Mouse (Mus musculus) CH12.LX (cell line): ENCODE measurements around the gene Lgals9. TPM values are rescaled to one million over a fixed set of nuclear protein-coding genes. Genes with fewer than 3 reads are reported as not detected.
A peak's percentile ranks its signal among the peaks of the same experiment; 100 is the strongest.

Source experiments
- DNase-seq: peaks from one replicate; pipeline ENCODE4 v3.0.0-alpha.2; 2013; ENCODE audit errors: extremely low read depth
- H3K27ac ChIP-seq: 2 replicates; pipeline ENCODE4 v1.5.1; 2012; ENCODE audit warnings: low read depth, mild to moderate bottlenecking, control low read depth, moderate library complexity; ENCODE audit not compliant: insufficient read depth
- H3K27me3 ChIP-seq: replicated peaks from 2 replicates; pipeline ENCODE3; 2012; ENCODE audit warnings: inconsistent platforms
- H3K36me3 ChIP-seq, 2 experiments: replicated peaks in 1 of 2; 2 replicates each; pipeline versions ENCODE3 to v1.6.1; 2012; ENCODE audit warnings: inconsistent platforms in 1 of 2, low read length in 1 of 2, mild to moderate bottlenecking in 1 of 2, mixed read lengths in 1 of 2, moderate library complexity in 1 of 2; ENCODE audit not compliant: control insufficient read depth in 1 of 2, insufficient read depth in 1 of 2
- H3K4me1 ChIP-seq, 2 experiments: 2 replicates each; pipeline ENCODE4 v1.6.1; 2012; ENCODE audit warnings: inconsistent platforms in 1 of 2, moderate library complexity in 1 of 2; ENCODE audit not compliant: insufficient read depth in 2 of 2, control insufficient read depth in 1 of 2
- H3K4me2 ChIP-seq: 2 replicates; pipeline ENCODE4 v1.6.1; 2012; ENCODE audit warnings: low read depth, mild to moderate bottlenecking, control low read depth; ENCODE audit not compliant: poor library complexity, insufficient read depth, severe bottlenecking
- H3K4me3 ChIP-seq, 3 experiments: fragments of 150-350 bp in 1 of 3; sonication (generic) in 1 of 3; replicated peaks in 1 of 3; 2 replicates each; pipeline versions ENCODE3 to v1.5.1; 2011 to 2012; ENCODE audit warnings: low read depth in 2 of 3, low read length in 2 of 3, mild to moderate bottlenecking in 2 of 3, moderate library complexity in 2 of 3, control low read depth in 1 of 3, improper control_type of control experiment in 1 of 3, inconsistent platforms in 1 of 3, mixed read lengths in 1 of 3; ENCODE audit not compliant: poor library complexity in 1 of 3
- H3K79me2 ChIP-seq: replicated peaks from 2 replicates; pipeline ENCODE4 v1.6.1; 2012; ENCODE audit warnings: mild to moderate bottlenecking, moderate library complexity; ENCODE audit not compliant: control insufficient read depth, poor library complexity, insufficient read depth, severe bottlenecking; ENCODE audit errors: extremely low read depth
- H3K9ac ChIP-seq: 2 replicates; pipeline ENCODE4 v1.6.1; 2012; ENCODE audit warnings: low read depth, mild to moderate bottlenecking, control low read depth, moderate library complexity; ENCODE audit not compliant: insufficient read depth
- H3K9me3 ChIP-seq: replicated peaks from 2 replicates; pipeline ENCODE3; 2012; ENCODE audit warnings: low read length, inconsistent platforms, mixed read lengths
- BHLHE40 ChIP-seq: IDR thresholded peaks from 2 replicates; pipeline ENCODE4 v1.6.1; 2011; ENCODE audit warnings: mild to moderate bottlenecking, low read depth, low read length, improper control_type of control experiment
- CHD1 ChIP-seq: IDR thresholded peaks from 2 replicates; pipeline ENCODE4 v1.6.1; 2012; ENCODE audit warnings: low read depth, low read length, improper control_type of control experiment, inconsistent platforms
- CHD2 ChIP-seq: IDR thresholded peaks from 2 replicates; pipeline ENCODE4 v1.6.1; 2011; ENCODE audit warnings: low read length, improper control_type of control experiment
- CTCF ChIP-seq, 2 experiments: IDR thresholded peaks in 1 of 2; conservative IDR thresholded peaks in 1 of 2; 2 replicates each; pipeline ENCODE4 v1.5.1; 2011 to 2012; ENCODE audit warnings: low read depth in 2 of 2, low read length in 2 of 2, improper control_type of control experiment in 1 of 2, inconsistent platforms in 1 of 2, mild to moderate bottlenecking in 1 of 2, moderate library complexity in 1 of 2
- E2F4 ChIP-seq: IDR thresholded peaks from 2 replicates; pipeline ENCODE4 v1.6.1; 2011; ENCODE audit warnings: low read depth, low read length, improper control_type of control experiment; ENCODE audit not compliant: insufficient replicate concordance
- ELF1 ChIP-seq: IDR thresholded peaks from 2 replicates; pipeline ENCODE4 v1.6.1; 2014; ENCODE audit warnings: low read depth, mild to moderate bottlenecking, inconsistent platforms, low read length, improper control_type of control experiment
- EP300 ChIP-seq: IDR thresholded peaks from 2 replicates; pipeline ENCODE4 v1.6.1; 2011; ENCODE audit warnings: low read length, improper control_type of control experiment
- ETS1 ChIP-seq: conservative IDR thresholded peaks from 2 replicates; pipeline ENCODE4 v1.6.1; 2012; ENCODE audit warnings: low read depth, mild to moderate bottlenecking, inconsistent platforms, low read length, improper control_type of control experiment, moderate library complexity
- GABPA ChIP-seq: IDR thresholded peaks from 2 replicates; pipeline ENCODE4 v1.6.1; 2012; ENCODE audit warnings: low read depth, low read length, improper control_type of control experiment, inconsistent platforms; ENCODE audit not compliant: insufficient replicate concordance
- HCFC1 ChIP-seq: IDR thresholded peaks from 2 replicates; pipeline ENCODE4 v1.6.1; 2012; ENCODE audit warnings: low read depth, mild to moderate bottlenecking, inconsistent platforms, low read length, improper control_type of control experiment
- IRF4 ChIP-seq: IDR thresholded peaks from 2 replicates; pipeline ENCODE4 v1.6.1; 2014; ENCODE audit warnings: low read depth, mild to moderate bottlenecking, inconsistent platforms, low read length, improper control_type of control experiment
- JUN ChIP-seq: IDR thresholded peaks from 2 replicates; pipeline ENCODE4 v1.6.1; 2011; ENCODE audit warnings: low read depth, mild to moderate bottlenecking, low read length, improper control_type of control experiment, moderate library complexity; ENCODE audit not compliant: insufficient read depth
- JUND ChIP-seq: conservative IDR thresholded peaks from 2 replicates; pipeline ENCODE4 v1.6.1; 2011; ENCODE audit warnings: low read depth, low read length, improper control_type of control experiment
- KAT2A ChIP-seq: IDR thresholded peaks from 2 replicates; pipeline ENCODE4 v1.6.1; 2012; ENCODE audit warnings: low read length, improper control_type of control experiment, inconsistent platforms; ENCODE audit not compliant: insufficient replicate concordance
- MAFK ChIP-seq: IDR thresholded peaks from 2 replicates; pipeline ENCODE4 v1.6.1; 2011; ENCODE audit warnings: low read length, improper control_type of control experiment; ENCODE audit not compliant: insufficient replicate concordance
- MAX ChIP-seq: IDR thresholded peaks from 2 replicates; pipeline ENCODE4 v1.6.1; 2011; ENCODE audit warnings: low read length, improper control_type of control experiment
- MAZ ChIP-seq: IDR thresholded peaks from 2 replicates; pipeline ENCODE4 v1.6.1; 2012; ENCODE audit warnings: low read depth, mild to moderate bottlenecking, inconsistent platforms, low read length, improper control_type of control experiment, moderate library complexity
- MEF2A ChIP-seq: IDR thresholded peaks from 2 replicates; pipeline ENCODE4 v1.6.1; 2014; ENCODE audit warnings: low read depth, mild to moderate bottlenecking, inconsistent platforms, low read length, improper control_type of control experiment, borderline replicate concordance
- MXI1 ChIP-seq: IDR thresholded peaks from 2 replicates; pipeline ENCODE4 v1.6.1; 2011; ENCODE audit warnings: mild to moderate bottlenecking, low read depth, low read length, improper control_type of control experiment
- MYC ChIP-seq: IDR thresholded peaks from 2 replicates; pipeline ENCODE4 v1.6.1; 2011; ENCODE audit warnings: low read depth, mild to moderate bottlenecking, improper control_type of control experiment, low read length
- NELFE ChIP-seq: IDR thresholded peaks from 2 replicates; pipeline ENCODE4 v1.6.1; 2011; ENCODE audit warnings: low read depth, low read length, improper control_type of control experiment
- NRF1 ChIP-seq: IDR thresholded peaks from 2 replicates; pipeline ENCODE4 v1.6.1; 2014; ENCODE audit warnings: low read depth, mild to moderate bottlenecking, inconsistent platforms, low read length, improper control_type of control experiment, moderate library complexity
- PAX5 ChIP-seq: IDR thresholded peaks from 2 replicates; pipeline ENCODE4 v1.6.1; 2012; ENCODE audit warnings: low read length, inconsistent platforms, mixed read lengths
- POLR2A ChIP-seq: IDR thresholded peaks from 2 replicates; pipeline ENCODE4 v1.6.1; 2011; ENCODE audit warnings: low read depth, mild to moderate bottlenecking, improper control_type of control experiment, low read length
- POLR2AphosphoS2 ChIP-seq: IDR thresholded peaks from 2 replicates; pipeline ENCODE4 v1.6.1; 2011; ENCODE audit warnings: low read depth, low read length, improper control_type of control experiment
- RAD21 ChIP-seq: IDR thresholded peaks from 2 replicates; pipeline ENCODE4 v1.6.1; 2011; ENCODE audit warnings: low read depth, mild to moderate bottlenecking, low read length, improper control_type of control experiment, moderate library complexity
- RCOR1 ChIP-seq: conservative IDR thresholded peaks from 2 replicates; pipeline ENCODE4 v1.6.1; 2012; ENCODE audit warnings: low read depth, mild to moderate bottlenecking, inconsistent platforms, low read length, improper control_type of control experiment
- SIN3A ChIP-seq: IDR thresholded peaks from 2 replicates; pipeline ENCODE4 v1.6.1; 2012; ENCODE audit warnings: low read length, improper control_type of control experiment, inconsistent platforms
- SMC3 ChIP-seq: IDR thresholded peaks from 2 replicates; pipeline ENCODE4 v1.6.1; 2011; ENCODE audit warnings: low read depth, low read length, improper control_type of control experiment
- TBP ChIP-seq: conservative IDR thresholded peaks from 2 replicates; pipeline ENCODE4 v1.6.1; 2011; ENCODE audit warnings: low read depth, low read length, improper control_type of control experiment
- TCF12 ChIP-seq: IDR thresholded peaks from 2 replicates; pipeline ENCODE4 v1.6.1; 2014; ENCODE audit warnings: low read depth, mild to moderate bottlenecking, inconsistent platforms, low read length, improper control_type of control experiment
- UBTF ChIP-seq: IDR thresholded peaks from 2 replicates; pipeline ENCODE4 v1.6.1; 2012; ENCODE audit warnings: low read depth, mild to moderate bottlenecking, inconsistent platforms, low read length, improper control_type of control experiment, moderate library complexity
- USF1 ChIP-seq: IDR thresholded peaks from 2 replicates; pipeline ENCODE4 v1.6.1; 2014; ENCODE audit warnings: low read depth, mild to moderate bottlenecking, inconsistent platforms, low read length, improper control_type of control experiment
- USF2 ChIP-seq: conservative IDR thresholded peaks from 2 replicates; pipeline ENCODE4 v1.6.1; 2011; ENCODE audit warnings: low read depth, low read length, improper control_type of control experiment
- ZC3H11A ChIP-seq: IDR thresholded peaks from 2 replicates; pipeline ENCODE4 v1.6.1; 2012; ENCODE audit warnings: low read depth, mild to moderate bottlenecking, inconsistent platforms, low read length, improper control_type of control experiment
- ZKSCAN1 ChIP-seq: IDR thresholded peaks from 2 replicates; pipeline ENCODE4 v1.6.1; 2012; ENCODE audit warnings: low read depth, inconsistent platforms, low read length, improper control_type of control experiment, borderline replicate concordance
- ZMIZ1 ChIP-seq: IDR thresholded peaks from 2 replicates; pipeline ENCODE4 v1.6.1; 2012; ENCODE audit warnings: low read depth, mild to moderate bottlenecking, inconsistent platforms, low read length, improper control_type of control experiment
- ZNF384 ChIP-seq: IDR thresholded peaks from 2 replicates; pipeline ENCODE4 v1.6.1; 2012; ENCODE audit warnings: low read depth, low read length, improper control_type of control experiment, inconsistent platforms
- dilution Hi-C: fragments of 300-500 bp; cut with MboI; formaldehyde crosslinking; loops from 2 replicates; pipeline ENCODE4 v1.14.3; 2020; ENCODE audit warnings: low sequenced_read_pairs; ENCODE audit not compliant: extremely low pct_unique_long_range_greater_than_20kb, extremely low pct_ligation_motif_present
- in situ Hi-C: fragments of 300-500 bp; cut with MboI; formaldehyde crosslinking; loops from 3 replicates; pipeline ENCODE4 v1.14.3; 2019; ENCODE audit warnings: low sequenced_read_pairs, low pct_ligation_motif_present, low pct_unique_long_range_greater_than_20kb, mixed read lengths
- polyA plus RNA-seq: library from polyadenylated mRNA; unstranded; fragments of >175 nt; gene quantifications from 2 replicates; pipeline ENCODE4 v1.2.1, GENCODE M21; 2012; ENCODE audit warnings: low read depth; ENCODE audit not compliant: insufficient read length
- total RNA-seq, 2 experiments: library from RNA; depleted of rRNA; stranded (reverse); fragments of 300-350 nt in 1 of 2; fragments of >200 nt in 1 of 2; gene quantifications; 2 replicates each; pipeline ENCODE4 v1.2.3; 2012 to 2014

Lgals9 gene
- total and polyA plus RNA-seq, 3 experiments = 4.9 to 16.4 (median 5.0) TPM

GRCm38 (mm10) chr11:78920411-78920939 is 64.3 kb downstream of the Lgals9 start, which contains the start of gene Nos2:
TSS of gene Nos2 (plus strand) at chr11:78920787.
- Histone ChIP-seq H3K79me2 (no peaks in the 10 kb centered on the region), H3K9ac (peak within 1 kb of the TSS; percentile 23; the same call in 1 of the 2 replicates), H3K36me3 (peaks cover 0 to 7% of the 10 kb centered on the region in 2 experiments), H3K27me3 (no peaks in the 10 kb centered on the region), H3K4me1 (peaks cover 17 to 83% of the 10 kb centered on the region in 2 experiments), H3K27ac (peak within 1 kb of the TSS; percentile 17; the same call in 1 of the 2 replicates), H3K4me3 (peak within 1 kb of the TSS in 2 of 3 experiments; percentile 38 to 40), H3K4me2 (peak within 1 kb of the TSS; percentile 38), H3K9me3 (no peaks in the 10 kb centered on the region)
- TF ChIP-seq PAX5 = no peak
- no peak; the same call in 1 of the 2 replicates for TF ChIP-seq MAFK
- peak; percentile 79 for TF ChIP-seq ELF1
- TF ChIP-seq CHD1 = peak; percentile 94
- 0 out of 2 replicates have a peak, but pooled peaks have one; percentile 57 for TF ChIP-seq KAT2A
- no peak for TF ChIP-seq ZC3H11A
- TF ChIP-seq RCOR1 = peak; percentile 74; the same call in 1 of the 2 replicates
- 0 out of 2 replicates have a peak, but pooled peaks have one; percentile 25 for TF ChIP-seq UBTF
- TF ChIP-seq TBP = peak; percentile 96
- TF ChIP-seq POLR2A = peak; percentile 59
- no peak; the same call in none of the 2 replicates for TF ChIP-seq RAD21
- TF ChIP-seq ZNF384 = no peak
- peak; percentile 72 for TF ChIP-seq EP300
- no peak for TF ChIP-seq CTCF (conservative IDR thresholded peaks at IDR 0.05 in 1 of 2, IDR thresholded peaks at IDR 0.05 in 1 of 2; ENCODE audit: low read depth in 2 of 2, low read length in 2 of 2)
- TF ChIP-seq MYC = peak; percentile 81
- peak; percentile 84 for TF ChIP-seq MAZ
- TF ChIP-seq IRF4 = peak; percentile 80
- no peak for TF ChIP-seq USF2
- TF ChIP-seq CHD2 = peak; percentile 58; the same call in 1 of the 2 replicates
- peak; percentile 94 for TF ChIP-seq ETS1
- peak; percentile 64 for TF ChIP-seq TCF12
- peak; percentile 65; the same call in 1 of the 2 replicates for TF ChIP-seq JUND
- peak; percentile 79 for TF ChIP-seq NELFE
- TF ChIP-seq GABPA = no peak
- no peak for TF ChIP-seq MAX
- peak; percentile 84 for TF ChIP-seq MEF2A
- TF ChIP-seq JUN = peak; percentile 77
- TF ChIP-seq ZKSCAN1 = no peak
- TF ChIP-seq MXI1 = peak; percentile 44; the same call in 1 of the 2 replicates
- 0 out of 2 replicates have a peak, but pooled peaks have one; percentile 9 for TF ChIP-seq SMC3
- no peak for TF ChIP-seq POLR2AphosphoS2
- TF ChIP-seq E2F4 = no peak
- no peak for TF ChIP-seq USF1
- TF ChIP-seq SIN3A = peak; percentile 58; the same call in 1 of the 2 replicates
- TF ChIP-seq HCFC1 = peak; percentile 51
- peak; percentile 86 for TF ChIP-seq BHLHE40
- TF ChIP-seq ZMIZ1 = peak; percentile 88
- peak; percentile 40; the same call in 1 of the 2 replicates for TF ChIP-seq NRF1
- in situ Hi-C loops (no loop called here), dilution Hi-C loops (no loop called here)
- peak; percentile 97 for DNase-seq
